Mouse (Mus musculus): ENCODE results near the gene Olfr913. TPM values are rescaled to one million over a fixed set of nuclear protein-coding genes. Genes with fewer than 3 reads are reported as not detected.

Olfr913 gene
- not detected for polyA plus RNA-seq (2014; fragmentation: Illumina TruSeq; extraction: RNeasy Lipid Tissue Mini Kit (QIAGEN cat#74804); ENCODE audit: insufficient read depth, low read depth, low replicate concordance)

DNA sequence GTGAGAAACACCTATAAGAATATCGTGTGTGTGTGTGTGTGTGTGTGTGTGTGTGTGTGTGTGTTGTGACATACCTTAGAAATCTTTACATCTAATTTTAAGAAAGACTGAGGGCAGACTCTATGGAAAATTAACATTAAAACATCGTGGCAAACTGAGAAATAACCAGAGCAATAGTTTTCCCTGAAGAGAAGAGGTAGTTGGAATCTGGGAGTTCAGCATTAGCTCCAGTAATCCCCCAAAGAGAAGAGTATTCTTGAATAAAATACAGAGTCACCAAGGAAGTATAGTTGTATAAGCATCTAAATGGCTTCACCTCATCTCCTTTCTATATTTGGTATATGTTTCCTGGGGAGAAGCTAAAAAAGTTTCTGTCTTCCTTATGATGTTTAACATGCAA lies at the start of gene Olfr913:
Olfr913 (plus strand) TSS at position 301 of the 400 bp plus-strand sequence.

DNA sequence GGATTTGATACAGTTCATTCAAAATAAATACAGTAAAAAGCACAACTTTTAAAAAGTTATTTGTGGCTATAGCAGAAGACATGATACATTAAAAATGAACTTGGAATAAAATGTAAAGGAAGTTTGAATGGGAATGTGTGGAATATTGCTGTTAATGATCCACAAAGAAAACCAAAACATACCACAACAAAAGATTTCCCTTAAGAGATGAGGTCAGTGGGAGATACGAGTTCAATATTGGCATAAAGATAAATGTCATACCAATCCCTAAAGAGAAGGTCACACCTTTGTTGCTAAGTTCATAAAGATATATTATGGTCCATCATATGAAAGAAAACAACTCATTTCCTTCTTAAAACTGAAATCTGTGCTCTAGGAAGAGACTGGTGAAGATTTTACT lies 12.7 kb upstream of the Olfr913 start, which contains the start of gene Olfr912:
Olfr912 (plus strand) TSS at position 301 of the 400 bp plus-strand sequence.

DNA sequence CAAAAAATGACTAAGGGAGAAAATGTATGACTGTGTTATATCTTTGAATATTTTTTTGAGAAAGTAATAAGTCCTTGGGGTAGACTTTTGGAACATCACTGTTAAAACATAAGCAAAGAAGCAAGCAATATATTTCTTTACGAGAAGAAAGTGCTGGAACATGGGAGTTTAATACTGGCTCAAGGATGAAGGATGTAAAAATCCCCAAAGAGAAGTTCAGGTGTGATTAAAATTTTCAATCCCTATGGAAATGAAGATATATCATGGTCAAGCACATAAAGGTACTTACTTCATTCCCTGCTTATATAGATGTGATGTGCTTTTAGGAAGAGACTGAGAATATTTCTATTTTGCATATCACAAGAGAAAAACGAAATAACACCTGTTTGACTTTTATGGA lies 12.2 kb downstream of the Olfr913 start, which contains the start of gene Olfr914:
Olfr914 (plus strand) TSS at position 301 of the 400 bp plus-strand sequence.

Other genes starting within 250 kb of the Olfr913 start
- gene Olfr898, start 244.3 kb upstream of the Olfr913 start, polyA plus RNA-seq (2014; fragmentation: Illumina TruSeq; extraction: RNeasy Lipid Tissue Mini Kit (QIAGEN cat#74804); ENCODE audit: insufficient read depth, low read depth, low replicate concordance) = not detected
- gene Olfr250, start 225.9 kb upstream of the Olfr913 start, polyA plus RNA-seq (2014; fragmentation: Illumina TruSeq; extraction: RNeasy Lipid Tissue Mini Kit (QIAGEN cat#74804); ENCODE audit: insufficient read depth, low read depth, low replicate concordance) = not detected
- not detected for gene Olfr251, start 215.7 kb upstream of the Olfr913 start, polyA plus RNA-seq (2014; fragmentation: Illumina TruSeq; extraction: RNeasy Lipid Tissue Mini Kit (QIAGEN cat#74804); ENCODE audit: insufficient read depth, low read depth, low replicate concordance)
- gene Olfr147, start 191.1 kb upstream of the Olfr913 start, polyA plus RNA-seq (2014; fragmentation: Illumina TruSeq; extraction: RNeasy Lipid Tissue Mini Kit (QIAGEN cat#74804); ENCODE audit: insufficient read depth, low read depth, low replicate concordance) = not detected
- not detected for gene Olfr901, start 163.3 kb upstream of the Olfr913 start, polyA plus RNA-seq (2014; fragmentation: Illumina TruSeq; extraction: RNeasy Lipid Tissue Mini Kit (QIAGEN cat#74804); ENCODE audit: insufficient read depth, low read depth, low replicate concordance)
- not detected for gene Olfr902, start 145.1 kb upstream of the Olfr913 start, polyA plus RNA-seq (2014; fragmentation: Illumina TruSeq; extraction: RNeasy Lipid Tissue Mini Kit (QIAGEN cat#74804); ENCODE audit: insufficient read depth, low read depth, low replicate concordance)
- gene Olfr904, start 129.6 kb upstream of the Olfr913 start, polyA plus RNA-seq (2014; fragmentation: Illumina TruSeq; extraction: RNeasy Lipid Tissue Mini Kit (QIAGEN cat#74804); ENCODE audit: insufficient read depth, low read depth, low replicate concordance) = not detected
- not detected for gene Olfr905, start 121.7 kb upstream of the Olfr913 start, polyA plus RNA-seq (2014; fragmentation: Illumina TruSeq; extraction: RNeasy Lipid Tissue Mini Kit (QIAGEN cat#74804); ENCODE audit: insufficient read depth, low read depth, low replicate concordance)
- not detected for gene Olfr906, start 105.7 kb upstream of the Olfr913 start, polyA plus RNA-seq (2014; fragmentation: Illumina TruSeq; extraction: RNeasy Lipid Tissue Mini Kit (QIAGEN cat#74804); ENCODE audit: insufficient read depth, low read depth, low replicate concordance)
- not detected for gene Olfr907, start 97.0 kb upstream of the Olfr913 start, polyA plus RNA-seq (2014; fragmentation: Illumina TruSeq; extraction: RNeasy Lipid Tissue Mini Kit (QIAGEN cat#74804); ENCODE audit: insufficient read depth, low read depth, low replicate concordance)
- not detected for gene Olfr911-ps1, start 71.2 kb upstream of the Olfr913 start, polyA plus RNA-seq (2014; fragmentation: Illumina TruSeq; extraction: RNeasy Lipid Tissue Mini Kit (QIAGEN cat#74804); ENCODE audit: insufficient read depth, low read depth, low replicate concordance)
- not detected for gene Olfr910, start 54.9 kb upstream of the Olfr913 start, polyA plus RNA-seq (2014; fragmentation: Illumina TruSeq; extraction: RNeasy Lipid Tissue Mini Kit (QIAGEN cat#74804); ENCODE audit: insufficient read depth, low read depth, low replicate concordance)
- not detected for gene Olfr912, start 12.6 kb upstream of the Olfr913 start, polyA plus RNA-seq (2014; fragmentation: Illumina TruSeq; extraction: RNeasy Lipid Tissue Mini Kit (QIAGEN cat#74804); ENCODE audit: insufficient read depth, low read depth, low replicate concordance)
- gene Olfr914, start 12.3 kb downstream of the Olfr913 start, polyA plus RNA-seq (2014; fragmentation: Illumina TruSeq; extraction: RNeasy Lipid Tissue Mini Kit (QIAGEN cat#74804); ENCODE audit: insufficient read depth, low read depth, low replicate concordance) = not detected
- not detected for gene Olfr916, start 67.1 kb downstream of the Olfr913 start, polyA plus RNA-seq (2014; fragmentation: Illumina TruSeq; extraction: RNeasy Lipid Tissue Mini Kit (QIAGEN cat#74804); ENCODE audit: insufficient read depth, low read depth, low replicate concordance)
- not detected for gene Olfr917, start 73.1 kb downstream of the Olfr913 start, polyA plus RNA-seq (2014; fragmentation: Illumina TruSeq; extraction: RNeasy Lipid Tissue Mini Kit (QIAGEN cat#74804); ENCODE audit: insufficient read depth, low read depth, low replicate concordance)
- not detected for gene Olfr918, start 81.8 kb downstream of the Olfr913 start, polyA plus RNA-seq (2014; fragmentation: Illumina TruSeq; extraction: RNeasy Lipid Tissue Mini Kit (QIAGEN cat#74804); ENCODE audit: insufficient read depth, low read depth, low replicate concordance)
- not detected for gene Olfr919, start 110.9 kb downstream of the Olfr913 start, polyA plus RNA-seq (2014; fragmentation: Illumina TruSeq; extraction: RNeasy Lipid Tissue Mini Kit (QIAGEN cat#74804); ENCODE audit: insufficient read depth, low read depth, low replicate concordance)
- gene Vwa5a, start 125.5 kb downstream of the Olfr913 start, polyA plus RNA-seq (2014; fragmentation: Illumina TruSeq; extraction: RNeasy Lipid Tissue Mini Kit (QIAGEN cat#74804); ENCODE audit: insufficient read depth, low read depth, low replicate concordance) = 27.1 TPM
- 0.10 TPM for gene Olfr920, start 159.5 kb downstream of the Olfr913 start, polyA plus RNA-seq (2014; fragmentation: Illumina TruSeq; extraction: RNeasy Lipid Tissue Mini Kit (QIAGEN cat#74804); ENCODE audit: insufficient read depth, low read depth, low replicate concordance)
- not detected for gene Olfr921, start 180.3 kb downstream of the Olfr913 start, polyA plus RNA-seq (2014; fragmentation: Illumina TruSeq; extraction: RNeasy Lipid Tissue Mini Kit (QIAGEN cat#74804); ENCODE audit: insufficient read depth, low read depth, low replicate concordance)
- gene Olfr922, start 221.9 kb downstream of the Olfr913 start, polyA plus RNA-seq (2014; fragmentation: Illumina TruSeq; extraction: RNeasy Lipid Tissue Mini Kit (QIAGEN cat#74804); ENCODE audit: insufficient read depth, low read depth, low replicate concordance) = not detected
- gene Olfr923, start 233.8 kb downstream of the Olfr913 start, polyA plus RNA-seq (2014; fragmentation: Illumina TruSeq; extraction: RNeasy Lipid Tissue Mini Kit (QIAGEN cat#74804); ENCODE audit: insufficient read depth, low read depth, low replicate concordance) = not detected